Mouse (Mus musculus) subcutaneous adipose tissue, adult 2 months (tissue): Measurements from ENCODE around the gene Tsc22d3. TPM values are rescaled to one million over a fixed set of nuclear protein-coding genes. Genes with fewer than 3 reads are reported as not detected.

Experiments used
- polyA plus RNA-seq: library from polyadenylated mRNA; depleted of rRNA; stranded (reverse); fragments of >200 nt; gene quantifications from 2 replicates; pipeline ENCODE4 v1.2.3, GENCODE M21; 2012; ENCODE audit warnings: low replicate concordance; rRNA removed

Tsc22d3 gene
- polyA plus RNA-seq, result 59.2 and 207 TPM in 2 replicates

DNA sequence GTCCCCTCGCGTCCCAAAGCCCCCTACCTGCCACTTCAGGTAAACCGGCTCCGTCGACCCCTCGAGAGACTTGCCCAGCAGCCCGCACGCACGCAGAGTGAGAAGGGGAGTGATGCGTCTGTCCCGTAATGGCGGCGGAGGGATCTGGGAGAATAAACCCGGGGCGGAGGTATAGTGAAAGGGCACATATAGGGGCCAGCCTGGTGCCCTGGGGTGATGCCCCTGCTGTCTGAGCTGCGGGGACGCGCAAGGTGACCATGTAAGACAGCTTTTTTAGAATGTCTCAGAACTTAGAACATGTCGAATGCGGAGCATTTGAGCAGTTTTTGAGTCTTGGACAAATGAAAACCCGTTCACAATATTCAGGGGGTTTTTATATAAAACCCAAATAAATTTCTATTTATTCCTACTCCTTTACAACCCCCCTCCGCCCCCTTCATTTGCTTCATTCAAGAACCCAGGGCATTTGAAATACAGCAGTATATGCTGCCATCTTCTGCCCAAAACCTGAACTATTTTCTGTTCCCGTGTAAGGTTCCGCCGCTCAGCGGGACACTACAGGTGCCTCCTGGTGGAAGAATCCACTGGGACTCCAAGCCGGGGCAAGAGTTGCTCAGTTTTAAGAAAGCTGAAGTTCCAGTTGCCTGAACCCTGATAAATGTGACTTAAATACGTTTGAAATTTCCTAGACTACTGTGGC, at the start of gene Tsc22d3:
TSS of gene Tsc22d3 (minus strand) at position 250 of the 700 bp plus-strand sequence.

Other genes starting within 250 kb of the Tsc22d3 start
- gene Prps1, start 144.0 kb downstream of the Tsc22d3 start, polyA plus RNA-seq, result 17.2 and 44.4 TPM in 2 replicates
- gene Mid2, start 63.9 kb upstream of the Tsc22d3 start, polyA plus RNA-seq, result 12.5 and 14.9 TPM in 2 replicates
- gene Tex13b, start 212.8 kb upstream of the Tsc22d3 start, polyA plus RNA-seq, result not detected in 2 replicates